In the genomic region with DNA sequence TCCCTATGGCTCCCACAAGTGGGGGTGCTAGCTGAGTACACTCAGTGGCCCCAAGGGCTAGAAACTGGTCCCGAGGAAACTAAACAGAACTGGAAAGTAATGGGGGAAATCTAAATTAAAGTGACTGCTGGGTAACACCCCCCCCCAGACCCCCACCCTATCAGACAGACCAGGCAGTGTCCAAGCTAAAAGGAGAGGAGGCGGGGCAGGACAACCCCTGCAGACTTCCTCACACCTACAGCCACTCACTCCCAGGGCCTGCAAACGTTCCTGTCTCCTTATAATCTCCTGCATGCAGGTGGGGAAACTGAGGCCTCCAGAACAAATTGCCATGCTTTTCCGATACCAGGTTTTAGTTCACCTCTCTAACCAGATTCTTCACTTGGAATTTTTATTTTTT, we compare ENCODE assay signal across 8 mouse cellular contexts. TPM values are rescaled to one million over a fixed set of nuclear protein-coding genes. Genes with fewer than 3 reads are reported as not detected.
DNase-seq lines count a peak whose midpoint lies in the region; ATAC-seq lines count a peak whose summit lies in the region.

No protein-coding gene starts in this region.

- WGBS in embryonic facial prominence, embryonic 12.5 days: 5% methylated on average over 4 of the region's 4 CpGs
- 25% methylated on average over 4 of the region's 4 CpGs for WGBS in intestine, embryonic 15.5 days
- 10% methylated on average over 4 of the region's 4 CpGs for WGBS in neural tube, embryonic 13.5 days

- DNase-seq in kidney, postnatal 10 days: peak; percentile 49
- no peak for DNase-seq in kidney, adult 9 months
- no peak for DNase-seq in adipocyte (ENCODE audit: low spot score)
- DNase-seq in layer of hippocampus, adult 11-12 months (ENCODE audit: low spot score): no peak

- no peak for ATAC-seq in embryonic facial prominence, embryonic 12.5 days (ENCODE audit: insufficient number of reproducible peaks, insufficient read depth, low FRiP score, low TSS enrichment)
- ATAC-seq in intestine, embryonic 15.5 days: no peak
- no peak; the same call in 1 of the 2 replicates for ATAC-seq in neural tube, embryonic 13.5 days (ENCODE audit: low read depth)
- no peak for ATAC-seq in frontal cortex, adult (ENCODE audit: low TSS enrichment)

- H3K9ac ChIP-seq in embryonic facial prominence, embryonic 12.5 days: peak overlapping the region; percentile 90
- peak overlapping the region; percentile 85 for H3K9ac ChIP-seq in intestine, embryonic 15.5 days
- H3K9ac ChIP-seq in neural tube, embryonic 13.5 days: peak overlapping the region; percentile 97

- H3K27me3 ChIP-seq in embryonic facial prominence, embryonic 12.5 days: no peaks in the 10 kb centered on the region
- H3K27me3 ChIP-seq in intestine, embryonic 15.5 days (replicated peaks): no peaks in the 10 kb centered on the region
- H3K27me3 ChIP-seq in neural tube, embryonic 13.5 days: no peaks in the 10 kb centered on the region

- peaks cover 39% of the 10 kb centered on the region for H3K4me1 ChIP-seq in embryonic facial prominence, embryonic 12.5 days
- H3K4me1 ChIP-seq in intestine, embryonic 15.5 days (replicated peaks): peaks cover 38% of the 10 kb centered on the region
- H3K4me1 ChIP-seq in neural tube, embryonic 13.5 days (replicated peaks): peaks cover 39% of the 10 kb centered on the region

- peak overlapping the region; percentile 82 for H3K4me3 ChIP-seq in embryonic facial prominence, embryonic 12.5 days
- H3K4me3 ChIP-seq in intestine, embryonic 15.5 days (replicated peaks): peak overlapping the region; percentile 78
- H3K4me3 ChIP-seq in neural tube, embryonic 13.5 days: peak overlapping the region; percentile 83

- H3K4me2 ChIP-seq in embryonic facial prominence, embryonic 12.5 days (replicated peaks): peak overlapping the region; percentile 66
- H3K4me2 ChIP-seq in intestine, embryonic 15.5 days (replicated peaks): peak overlapping the region; percentile 71
- peak overlapping the region; percentile 86 for H3K4me2 ChIP-seq in neural tube, embryonic 13.5 days

- H3K27ac ChIP-seq in embryonic facial prominence, embryonic 12.5 days: peak overlapping the region; percentile 98
- H3K27ac ChIP-seq in intestine, embryonic 15.5 days: peak overlapping the region; percentile 96
- H3K27ac ChIP-seq in neural tube, embryonic 13.5 days (replicated peaks): peak overlapping the region; percentile 93

- H3K9me3 ChIP-seq in embryonic facial prominence, embryonic 12.5 days: no peaks in the 10 kb centered on the region
- H3K9me3 ChIP-seq in intestine, embryonic 15.5 days: no peaks in the 10 kb centered on the region
- no peaks in the 10 kb centered on the region for H3K9me3 ChIP-seq in neural tube, embryonic 13.5 days

- H3K36me3 ChIP-seq in embryonic facial prominence, embryonic 12.5 days: no peaks in the 10 kb centered on the region
- no peaks in the 10 kb centered on the region for H3K36me3 ChIP-seq in intestine, embryonic 15.5 days
- no peaks in the 10 kb centered on the region for H3K36me3 ChIP-seq in neural tube, embryonic 13.5 days

RNA-seq across cellular contexts. Expression of a gene that starts 0.9 kb away (rescaled TPM):
- polyA plus RNA-seq in embryonic facial prominence, embryonic 12.5 days (2016; fragmentation: Nextera tagmentation; extraction: Ambion mirVana): 44.0 and 45.9 TPM in 2 replicates
- polyA plus RNA-seq in intestine, embryonic 15.5 days (2015; fragmentation: Nextera tagmentation; extraction: Ambion mirVana): 18.7 and 22.9 TPM in 2 replicates
- 26.5 and 30.9 TPM in 2 replicates for polyA plus RNA-seq in neural tube, embryonic 13.5 days (2015; fragmentation: Nextera tagmentation; extraction: Ambion mirVana)
